Mouse (Mus musculus) liver, embryonic 15.5 days (tissue): ENCODE results near the gene Ccdc6. TPM values are rescaled to one million over a fixed set of nuclear protein-coding genes. Genes with fewer than 3 reads are reported as not detected.

ENCODE experiments used
- ATAC-seq: fragments of 200-750 bp; cut with Nextera tagmentation; 2 replicates; pipeline ENCODE4 v1.8.0; 2017; ENCODE audit warnings: moderate number of reproducible peaks, mild to moderate bottlenecking, moderate library complexity; ENCODE audit not compliant: insufficient read depth
- H3K27ac ChIP-seq: fragments of 300-500 bp; sonication (generic); replicated peaks from 2 replicates; pipeline ENCODE4 v1.5.1; 2015; ENCODE audit warnings: mild to moderate bottlenecking, inconsistent platforms
- H3K27me3 ChIP-seq: fragments of 300-500 bp; sonication (generic); 2 replicates; pipeline ENCODE4 v1.6.1; 2015; ENCODE audit warnings: mild to moderate bottlenecking, inconsistent platforms
- H3K36me3 ChIP-seq: fragments of 300-500 bp; sonication (generic); replicated peaks from 2 replicates; pipeline ENCODE4 v1.6.1; 2015; ENCODE audit warnings: moderate library complexity, mild to moderate bottlenecking, inconsistent platforms
- H3K4me1 ChIP-seq: fragments of 300-500 bp; sonication (generic); replicated peaks from 2 replicates; pipeline ENCODE4 v1.6.1; 2015; ENCODE audit warnings: inconsistent platforms
- H3K4me2 ChIP-seq: fragments of 300-500 bp; sonication (generic); 2 replicates; pipeline ENCODE4 v1.6.1; 2015; ENCODE audit warnings: moderate library complexity, mild to moderate bottlenecking, inconsistent platforms
- H3K4me3 ChIP-seq: fragments of 300-500 bp; sonication (generic); replicated peaks from 2 replicates; pipeline ENCODE4 v1.5.1; 2015; ENCODE audit warnings: mild to moderate bottlenecking, inconsistent platforms
- H3K9ac ChIP-seq: fragments of 300-500 bp; sonication (generic); 2 replicates; pipeline ENCODE4 v1.6.1; 2015; ENCODE audit warnings: moderate library complexity, mild to moderate bottlenecking, inconsistent platforms
- H3K9me3 ChIP-seq: fragments of 300-500 bp; sonication (generic); replicated peaks from 2 replicates; pipeline ENCODE4 v1.6.1; 2016; ENCODE audit warnings: inconsistent platforms
- WGBS: fragments of 180-500 bp; shearing (Covaris S2); methylation state at CpG from one replicate; pipeline ENCODE4 v1.1.7; 2015; ENCODE audit warnings: mixed read lengths; ENCODE audit not compliant: insufficient replicate concordance; 5-methylcytosine and 5-hydroxymethylcytosine counted together
- polyA plus RNA-seq: library from polyadenylated mRNA; unstranded; fragments of >200 nt; fragmentation: Nextera tagmentation; extraction: Ambion mirVana; gene quantifications from 2 replicates; pipeline ENCODE4 v1.2.1, GENCODE M21; 2015

Gene Ccdc6
- polyA plus RNA-seq, 1 experiment from 2014 or later = 7.0 TPM

GRCm38 (mm10) chr10:70095506-70096270, 1.2 kb upstream of the Ccdc6 start:
- no peak for ATAC-seq
- H3K36me3 ChIP-seq = no peaks in the 10 kb centered on the region
- H3K4me2 ChIP-seq = peak overlapping the region; percentile 96
- H3K4me1 ChIP-seq = peaks cover 59% of the 10 kb centered on the region
- H3K27me3 ChIP-seq = no peaks in the 10 kb centered on the region
- peak overlapping the region; percentile 83 for H3K27ac ChIP-seq
- peak overlapping the region; percentile 93 for H3K4me3 ChIP-seq
- no peaks in the 10 kb centered on the region for H3K9me3 ChIP-seq
- WGBS = 21% methylated on average over 13 of the region's 13 CpGs
- H3K9ac ChIP-seq = peak overlapping the region; percentile 86

DNA sequence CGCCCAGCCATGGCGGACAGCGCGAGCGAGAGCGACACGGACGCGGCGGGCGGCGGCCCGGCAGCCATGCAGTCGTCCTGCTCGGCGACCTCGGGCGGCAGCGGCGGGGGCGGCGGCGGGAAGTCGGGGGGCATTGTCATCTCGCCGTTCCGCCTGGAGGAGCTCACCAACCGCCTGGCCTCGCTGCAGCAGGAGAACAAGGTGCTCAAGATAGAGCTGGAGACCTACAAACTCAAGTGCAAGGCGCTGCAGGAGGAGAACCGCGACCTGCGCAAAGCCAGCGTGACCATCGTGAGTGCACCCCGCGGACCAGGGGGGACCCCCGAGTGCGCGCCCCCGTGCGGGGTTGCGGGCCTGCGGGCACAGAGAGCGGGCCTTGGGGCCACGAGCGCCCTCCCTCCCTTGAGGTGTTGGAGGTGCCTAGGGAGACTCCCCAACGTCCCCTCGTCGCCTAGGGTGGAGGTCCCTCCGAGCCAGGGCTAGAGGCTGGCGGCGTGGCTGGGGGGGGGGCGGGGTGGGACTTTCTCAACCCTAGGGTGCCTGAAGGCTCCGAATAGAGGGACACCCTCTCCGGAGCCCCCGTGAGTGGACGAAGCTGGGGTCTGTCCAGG, 475 bp downstream of the Ccdc6 start:
- Histone ChIP-seq H3K9me3 (no peaks in the 10 kb centered on the region), H3K9ac (peak overlapping the region; percentile 86), H3K4me2 (peak overlapping the region; percentile 96), H3K27ac (peak overlapping the region; percentile 83), H3K36me3 (peaks cover 12% of the 10 kb centered on the region), H3K4me3 (peak overlapping the region; percentile 93), H3K27me3 (no peaks in the 10 kb centered on the region), H3K4me1 (peaks cover 59% of the 10 kb centered on the region)
- ATAC-seq = peak; percentile 6; the same call in 1 of the 2 replicates
- under 1% methylated on average over 58 of the region's 58 CpGs for WGBS

- Histone ChIP-seq H3K4me2 (peak overlapping the region; percentile 96), H3K27ac (peak overlapping the region; percentile 83), H3K27me3 (no peaks in the 10 kb centered on the region), H3K4me1 (peaks cover 59% of the 10 kb centered on the region), H3K9me3 (no peaks in the 10 kb centered on the region), H3K9ac (peak overlapping the region; percentile 86), H3K4me3 (peak overlapping the region; percentile 93), H3K36me3 (peaks cover 15% of the 10 kb centered on the region)
- 1% methylated on average over 29 of the region's 29 CpGs for WGBS
- ATAC-seq = 0 out of 2 replicates have a peak, but pooled peaks have one; percentile 10
Observed at GRCm38 (mm10) chr10:70097911-70098569, 1.1 kb downstream of the Ccdc6 start.

DNA sequence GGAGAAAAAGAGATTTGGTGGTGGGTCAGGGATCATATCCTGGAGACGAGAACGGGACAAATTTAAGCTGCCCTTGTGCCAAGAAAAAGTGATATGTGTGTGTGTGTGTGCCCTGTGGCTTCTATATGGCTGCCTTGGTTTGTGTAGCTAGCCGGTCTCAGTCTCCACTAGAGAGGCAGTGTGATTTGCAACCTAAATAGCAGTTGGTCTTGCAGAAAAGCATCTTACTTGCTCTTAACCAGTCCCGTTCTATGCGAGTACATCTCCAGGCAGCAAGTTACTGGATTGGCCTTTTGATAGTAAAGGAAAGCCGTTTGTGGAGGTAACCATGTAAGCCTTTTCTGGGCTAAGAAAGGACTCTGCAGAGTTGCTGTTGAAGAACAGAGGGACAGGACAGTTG, 1.7 kb downstream of the Ccdc6 start:
- ATAC-seq = no peak
- peaks cover 21% of the 10 kb centered on the region for H3K36me3 ChIP-seq
- H3K27ac ChIP-seq = peak overlapping the region; percentile 83; the same call in 1 of the 2 replicates
- 31% methylated on average over 6 of the region's 6 CpGs for WGBS
- peak overlapping the region; percentile 93 for H3K4me3 ChIP-seq
- no peaks in the 10 kb centered on the region for H3K9me3 ChIP-seq
- peaks cover 58% of the 10 kb centered on the region for H3K4me1 ChIP-seq
- no peaks in the 10 kb centered on the region for H3K27me3 ChIP-seq
- H3K4me2 ChIP-seq = peak overlapping the region; percentile 96
- no peak overlapping the region for H3K9ac ChIP-seq

DNA sequence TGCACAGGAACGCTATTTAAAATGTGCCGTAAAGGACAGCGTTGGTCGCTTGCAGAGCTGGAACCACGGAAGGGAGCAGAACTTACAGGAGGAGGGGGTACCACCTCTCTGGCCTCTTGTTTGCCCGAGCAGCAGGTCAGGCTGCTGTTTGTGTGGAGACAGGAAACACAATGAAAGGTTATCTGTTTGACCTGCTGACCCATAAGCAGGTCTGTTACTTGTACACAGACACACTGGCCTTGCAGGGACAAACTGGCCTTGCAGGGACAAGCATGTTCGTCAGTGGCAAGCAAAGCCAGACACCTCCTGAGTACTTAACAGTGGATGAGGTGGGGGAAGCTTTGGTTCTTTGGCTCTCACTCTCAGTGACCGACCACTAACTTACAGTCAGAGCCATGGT, 2.1 kb downstream of the Ccdc6 start:
- Histone ChIP-seq H3K4me3 (peak overlapping the region; percentile 93), H3K36me3 (peaks cover 24% of the 10 kb centered on the region), H3K4me2 (peak overlapping the region; percentile 96), H3K27me3 (no peaks in the 10 kb centered on the region), H3K9ac (no peak overlapping the region), H3K27ac (no peak overlapping the region), H3K4me1 (peaks cover 55% of the 10 kb centered on the region), H3K9me3 (no peaks in the 10 kb centered on the region)
- 56% methylated on average over 8 of the region's 8 CpGs for WGBS
- ATAC-seq = no peak

DNA sequence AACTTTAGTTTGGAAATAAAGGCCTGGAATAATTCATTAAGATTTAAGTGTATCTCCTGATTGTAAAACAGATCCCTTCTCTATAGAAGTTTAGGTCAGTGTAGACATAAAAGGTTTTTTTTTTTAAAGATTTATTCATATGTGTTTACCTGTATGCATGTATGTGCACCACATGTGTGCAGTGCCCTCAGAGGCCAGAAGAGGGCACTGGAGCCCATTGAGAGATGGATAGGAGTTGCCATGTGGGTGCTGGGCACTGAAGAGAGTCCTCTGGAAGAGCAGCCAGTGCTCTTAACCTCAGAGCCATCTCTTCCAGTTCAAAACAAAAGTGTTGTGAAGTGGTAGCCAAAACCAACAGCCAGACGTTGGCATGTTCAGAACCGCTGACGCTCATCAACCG, 5.2 kb downstream of the Ccdc6 start:
- WGBS = 91% methylated on average over 4 of the region's 4 CpGs
- Histone ChIP-seq H3K36me3 (peaks cover 31% of the 10 kb centered on the region), H3K4me1 (peaks cover 44% of the 10 kb centered on the region)

DNA sequence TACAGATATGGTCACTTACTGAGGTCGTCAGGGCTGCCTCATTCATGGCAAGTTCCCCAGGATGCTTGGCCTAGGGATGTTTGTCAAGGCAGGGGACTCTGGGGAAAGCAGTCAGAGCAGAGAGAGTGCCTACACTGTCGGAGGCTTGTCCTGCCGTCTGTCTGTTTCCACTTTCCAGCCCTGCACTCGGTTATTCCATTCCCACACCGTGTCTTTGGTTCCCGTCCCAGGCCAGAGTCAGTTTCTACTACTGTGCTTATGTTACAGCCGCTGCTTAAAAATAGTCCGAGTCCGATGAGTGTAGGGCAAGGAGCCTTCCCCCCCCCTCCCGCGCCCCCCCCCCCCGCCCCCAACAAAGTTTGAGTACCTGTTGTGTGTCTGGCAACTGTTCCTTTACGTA, 11.1 kb downstream of the Ccdc6 start:
- Histone ChIP-seq H3K4me1 (peaks cover 43% of the 10 kb centered on the region), H3K27me3 (no peaks in the 10 kb centered on the region), H3K9me3 (no peaks in the 10 kb centered on the region), H3K36me3 (peaks cover 16% of the 10 kb centered on the region), H3K4me3 (no peak overlapping the region), H3K4me2 (no peak overlapping the region), H3K27ac (no peak overlapping the region), H3K9ac (no peak overlapping the region)
- WGBS = 76% methylated on average over 13 of the region's 13 CpGs
- no peak for ATAC-seq

More for the DNA sequence above, 5.2 kb downstream of the Ccdc6 start:
- Histone ChIP-seq H3K9me3 (no peaks in the 10 kb centered on the region), H3K4me2 (no peak overlapping the region), H3K27ac (no peak overlapping the region), H3K9ac (no peak overlapping the region), H3K4me3 (no peak overlapping the region), H3K27me3 (no peaks in the 10 kb centered on the region)
- ATAC-seq = no peak

GRCm38 (mm10) chr10:70109974-70110373, 13.1 kb downstream of the Ccdc6 start:
- 31% methylated on average over 5 of the region's 5 CpGs for WGBS
- Histone ChIP-seq H3K9ac (no peak overlapping the region), H3K4me2 (no peak overlapping the region), H3K27me3 (no peaks in the 10 kb centered on the region), H3K4me3 (no peak overlapping the region), H3K36me3 (peaks cover 2% of the 10 kb centered on the region), H3K4me1 (peaks cover 34% of the 10 kb centered on the region), H3K27ac (no peak overlapping the region; the same call in 1 of the 2 replicates), H3K9me3 (no peaks in the 10 kb centered on the region)
- peak; percentile 90 for ATAC-seq

GRCm38 (mm10) chr10:70110815-70111214, 13.9 kb downstream of the Ccdc6 start:
- ATAC-seq = no peak
- Histone ChIP-seq H3K4me3 (no peak overlapping the region), H3K27me3 (no peaks in the 10 kb centered on the region), H3K9ac (no peak overlapping the region), H3K27ac (no peak overlapping the region), H3K36me3 (no peaks in the 10 kb centered on the region), H3K4me2 (no peak overlapping the region), H3K9me3 (no peaks in the 10 kb centered on the region), H3K4me1 (peaks cover 33% of the 10 kb centered on the region)
- 56% methylated on average over 7 of the region's 7 CpGs for WGBS

DNA sequence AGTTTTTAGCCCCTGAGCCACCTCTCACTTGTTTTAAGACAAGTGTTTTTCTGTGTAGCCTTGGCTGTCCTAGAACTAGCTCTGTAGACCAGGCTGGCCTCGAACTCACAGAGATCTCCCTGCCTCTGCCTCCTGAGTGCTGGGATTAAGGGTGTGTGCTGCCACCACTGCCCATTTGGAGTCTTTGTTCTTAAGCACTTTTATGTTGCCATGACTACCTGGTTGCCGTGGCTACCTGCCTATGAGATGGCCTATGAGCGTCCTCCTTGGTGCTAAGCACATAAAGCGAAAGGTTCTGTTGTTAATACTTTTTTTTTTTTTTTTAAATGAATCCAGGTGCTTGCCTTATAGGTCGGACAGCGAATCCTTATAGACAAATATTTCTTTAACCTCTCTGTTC, 14.7 kb downstream of the Ccdc6 start:
- Histone ChIP-seq H3K9me3 (no peaks in the 10 kb centered on the region), H3K36me3 (no peaks in the 10 kb centered on the region), H3K4me3 (no peak overlapping the region), H3K27me3 (no peaks in the 10 kb centered on the region), H3K9ac (no peak overlapping the region), H3K4me1 (peaks cover 39% of the 10 kb centered on the region), H3K27ac (no peak overlapping the region), H3K4me2 (no peak overlapping the region)
- WGBS = 82% methylated on average over 6 of the region's 6 CpGs
- no peak for ATAC-seq

DNA sequence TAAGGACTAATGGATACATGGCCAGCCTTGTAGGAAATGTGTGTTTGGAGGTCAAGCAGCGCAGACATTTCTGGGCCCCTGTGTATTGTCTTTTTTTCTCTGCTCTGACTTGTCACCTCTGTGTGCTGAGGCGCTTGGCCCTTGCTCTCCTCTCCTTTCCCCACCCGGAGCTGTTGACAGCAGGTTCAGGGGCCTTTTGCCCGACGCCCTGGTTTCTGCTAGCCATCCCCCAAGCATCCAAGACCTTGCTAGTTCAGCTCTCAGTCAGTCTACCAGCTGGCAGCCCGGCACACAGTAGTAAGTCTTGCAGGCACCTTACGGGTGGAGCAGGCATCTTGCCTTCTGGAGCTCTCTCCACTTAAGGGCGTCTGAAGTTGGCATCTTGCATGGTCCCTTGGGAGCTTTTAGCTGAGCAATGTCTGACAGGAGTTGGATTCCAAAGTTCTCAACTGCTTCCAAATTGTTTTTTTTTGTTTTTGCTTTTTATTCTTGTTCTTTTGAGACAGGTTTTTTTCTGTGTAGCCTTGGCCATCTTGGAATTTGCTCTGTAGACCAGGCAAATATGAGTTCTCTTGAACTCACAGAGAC, 17.2 kb downstream of the Ccdc6 start:
- ATAC-seq = no peak
- 80% methylated on average over 8 of the region's 8 CpGs for WGBS
- H3K4me3 ChIP-seq = no peak overlapping the region
- no peaks in the 10 kb centered on the region for H3K36me3 ChIP-seq
- no peak overlapping the region for H3K9ac ChIP-seq
- H3K27ac ChIP-seq = no peak overlapping the region
- no peaks in the 10 kb centered on the region for H3K27me3 ChIP-seq
- no peaks in the 10 kb centered on the region for H3K9me3 ChIP-seq
- H3K4me1 ChIP-seq = peaks cover 43% of the 10 kb centered on the region
- H3K4me2 ChIP-seq = no peak overlapping the region
